Mouse (Mus musculus) G1E (cell line): Measurements from ENCODE around the gene Arid5b. TPM values are rescaled to one million over a fixed set of nuclear protein-coding genes. Genes with fewer than 3 reads are reported as not detected.

Source experiments
- ATAC-seq: 2 replicates; pipeline ENCODE4 v1.8.0; 2016; ENCODE audit warnings: mild to moderate bottlenecking; ENCODE audit not compliant: insufficient number of reproducible peaks, poor library complexity, low FRiP score, severe bottlenecking; ENCODE audit errors: extremely low read depth
- DNase-seq: peaks from one replicate; pipeline ENCODE4 v3.0.0; 2012; ENCODE audit warnings: low spot score
- H3K27me3 ChIP-seq: 2 replicates; pipeline ENCODE4 v1.6.1; 2012; ENCODE audit warnings: mild to moderate bottlenecking, low read length, inconsistent platforms; ENCODE audit not compliant: insufficient read depth
- H3K36me3 ChIP-seq: replicated peaks from 2 replicates; pipeline ENCODE3; 2012; ENCODE audit warnings: mild to moderate bottlenecking, inconsistent platforms
- H3K4me1 ChIP-seq: 2 replicates; pipeline ENCODE4 v1.6.1; 2012; ENCODE audit warnings: low read depth, low read length, inconsistent platforms, mixed read lengths; ENCODE audit not compliant: insufficient read depth
- H3K4me3 ChIP-seq: 2 replicates; pipeline ENCODE4 v1.5.1; 2012; ENCODE audit warnings: low read depth, mild to moderate bottlenecking, inconsistent platforms, low read length, moderate library complexity, mixed read lengths
- H3K9me3 ChIP-seq: replicated peaks from 2 replicates; pipeline ENCODE4 v1.6.1; 2012; ENCODE audit warnings: inconsistent platforms
- CTCF ChIP-seq: IDR thresholded peaks from 2 replicates; pipeline ENCODE4 v1.5.1; 2012; ENCODE audit warnings: low read depth, low read length, inconsistent platforms, mixed read lengths
- GATA1 ChIP-seq: IDR thresholded peaks from 2 replicates; pipeline ENCODE4 v1.6.1; 2012; ENCODE audit warnings: borderline replicate concordance, low read length, inconsistent platforms, mixed read lengths
- GATA2 ChIP-seq: IDR thresholded peaks from 2 replicates; pipeline ENCODE4 v1.6.1; 2012; ENCODE audit warnings: low read depth, low read length, inconsistent platforms, borderline replicate concordance
- POLR2AphosphoS5 ChIP-seq: IDR thresholded peaks from 2 replicates; pipeline ENCODE4 v1.6.1; 2012; ENCODE audit warnings: low read depth, low read length, inconsistent platforms; ENCODE audit not compliant: insufficient replicate concordance
- TAL1 ChIP-seq: conservative IDR thresholded peaks from 2 replicates; pipeline ENCODE4 v1.6.1; 2012; ENCODE audit warnings: low read depth, low read length, inconsistent platforms, mixed read lengths
- polyA plus RNA-seq: library from polyadenylated mRNA; stranded (reverse); fragments of >175 nt; gene quantifications from 2 replicates; pipeline ENCODE4 v1.2.3, GENCODE M21; 2012
- total RNA-seq, 2 experiments: library from RNA; stranded (forward) in 1 of 2; stranded (reverse) in 1 of 2; fragments of 200-1000 nt in 1 of 2; fragments of >200 nt in 1 of 2; fragmentation: Nextera tagmentation in 1 of 2; gene quantifications; 2 replicates each; pipeline ENCODE4 v1.2.3; 2014 to 2017

The Arid5b gene
- total and polyA plus RNA-seq, 3 experiments, result 0.16 TPM; not detected in 2

DNA sequence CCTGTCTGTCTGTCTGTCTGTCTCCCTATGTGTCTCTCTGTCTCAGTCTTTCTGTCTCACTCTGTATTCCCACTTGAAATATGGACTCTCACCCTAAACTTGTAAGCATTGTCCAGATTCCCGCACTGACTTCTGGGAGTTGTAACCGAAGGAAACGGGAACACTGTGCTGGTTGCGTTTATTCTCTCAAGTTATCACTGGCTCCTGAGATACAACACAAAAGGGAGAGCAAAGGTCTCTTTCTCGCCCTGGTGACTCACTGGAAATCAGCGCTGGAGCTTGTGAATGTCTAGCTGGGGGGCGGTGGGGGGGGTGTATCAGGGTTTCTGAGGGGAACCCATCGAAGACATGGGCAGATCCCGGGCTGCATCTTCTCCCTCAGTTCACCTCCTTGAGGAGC is 82.2 kb downstream of the Arid5b start:
- no peak for ATAC-seq
- no peak for TF ChIP-seq GATA1
- no peak for TF ChIP-seq GATA2
- no peak for TF ChIP-seq TAL1
- TF ChIP-seq POLR2AphosphoS5, result no peak
- no peak for TF ChIP-seq CTCF

DNA sequence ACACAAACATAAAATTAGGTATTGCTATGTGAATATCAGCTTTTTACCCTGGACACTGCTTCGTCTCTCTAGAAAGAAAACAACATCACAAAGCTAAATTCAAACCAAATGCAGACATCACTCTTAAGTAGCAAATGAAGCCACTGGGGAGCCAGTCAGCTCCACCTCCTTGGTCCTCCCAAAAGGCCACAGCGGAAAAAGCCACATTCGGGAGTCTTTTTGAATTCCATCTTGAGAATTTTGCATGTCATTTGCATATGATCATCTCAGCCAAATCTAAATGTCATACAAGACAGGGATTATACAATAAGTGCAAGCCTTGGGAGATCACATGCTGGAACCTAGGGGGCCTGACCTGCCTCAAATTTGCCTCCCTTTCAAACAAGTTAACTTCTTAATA is 85.0 kb downstream of the Arid5b start:
- Histone ChIP-seq H3K27me3 (no peaks in the 10 kb centered on the region), H3K9me3 (peaks cover 22% of the 10 kb centered on the region), H3K4me3 (no peak overlapping the region), H3K4me1 (no peaks in the 10 kb centered on the region), H3K36me3 (no peaks in the 10 kb centered on the region)
- ATAC-seq (no peak), DNase-seq (no peak)
- TF ChIP-seq CTCF (no peak), GATA1 (no peak), TAL1 (no peak), POLR2AphosphoS5 (no peak), GATA2 (no peak)

More for the DNA sequence above, 82.2 kb downstream of the Arid5b start:
- DNase-seq, result no peak
- Histone ChIP-seq H3K36me3 (no peaks in the 10 kb centered on the region), H3K9me3 (peaks cover 38% of the 10 kb centered on the region), H3K27me3 (no peaks in the 10 kb centered on the region), H3K4me3 (no peak overlapping the region), H3K4me1 (no peaks in the 10 kb centered on the region)

DNA sequence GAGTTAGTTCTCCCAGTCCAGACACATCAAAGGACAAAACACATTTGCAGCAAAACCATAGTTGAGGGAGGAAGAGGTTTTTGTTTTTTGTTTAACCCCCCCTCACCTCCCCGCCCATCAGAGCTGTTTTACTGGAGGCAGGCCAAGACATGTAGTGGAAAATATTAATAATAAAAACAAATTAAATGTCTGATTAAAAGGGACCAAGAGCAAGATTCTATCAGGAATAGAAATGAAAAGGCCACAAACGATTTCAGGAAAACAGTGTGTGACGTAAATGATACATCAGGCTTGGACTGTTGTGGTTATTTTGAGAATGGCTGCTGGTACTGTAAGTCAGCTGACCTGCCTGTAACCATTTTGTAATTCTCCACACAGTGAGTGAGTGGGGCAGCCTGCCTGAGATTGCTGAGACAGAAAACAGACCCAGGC is 85.7 kb downstream of the Arid5b start:
- H3K36me3 ChIP-seq, result no peaks in the 10 kb centered on the region
- no peak overlapping the region for H3K4me3 ChIP-seq
- H3K9me3 ChIP-seq, result peaks cover 23% of the 10 kb centered on the region
- no peak for DNase-seq
- TF ChIP-seq TAL1, result no peak
- no peak for TF ChIP-seq POLR2AphosphoS5
- no peak for TF ChIP-seq CTCF
- TF ChIP-seq GATA2, result no peak
- no peak for TF ChIP-seq GATA1
- no peak for ATAC-seq
- H3K27me3 ChIP-seq, result no peaks in the 10 kb centered on the region
- H3K4me1 ChIP-seq, result no peaks in the 10 kb centered on the region

DNA sequence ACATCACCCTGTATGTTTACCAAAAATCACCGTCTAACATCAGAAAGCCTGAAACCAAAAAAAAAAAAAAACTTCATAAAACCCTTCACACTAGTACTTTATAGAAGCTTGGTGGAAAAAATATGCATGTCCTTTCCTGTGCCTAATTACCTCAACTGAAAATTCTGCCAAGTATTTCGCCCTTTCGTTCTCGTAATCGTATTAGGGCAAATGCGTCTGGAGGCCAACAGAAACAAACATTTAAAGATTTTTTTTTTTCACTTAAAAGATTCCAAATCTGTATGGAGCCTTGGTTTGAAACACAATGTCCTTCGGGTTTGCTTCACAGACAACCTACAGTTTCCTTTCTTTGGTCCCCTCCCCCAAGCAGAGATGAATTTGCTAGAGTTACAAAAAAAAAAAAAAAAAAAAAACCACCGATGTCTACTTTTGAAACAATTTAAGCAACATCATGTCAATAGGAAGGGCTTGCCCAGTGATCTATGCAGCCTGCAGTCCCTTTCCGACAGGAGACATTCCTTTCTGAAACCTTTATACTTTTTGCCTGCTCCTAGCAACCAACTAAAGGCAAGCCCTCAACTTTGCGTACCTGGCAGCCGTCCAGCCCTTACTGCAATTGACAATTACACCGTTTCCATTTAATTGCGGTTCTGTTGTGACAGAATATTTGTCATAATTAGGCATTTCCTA is 86.7 kb downstream of the Arid5b start:
- H3K4me3 ChIP-seq, result no peak overlapping the region
- no peak for TF ChIP-seq GATA2
- TF ChIP-seq TAL1, result no peak
- TF ChIP-seq CTCF, result no peak
- TF ChIP-seq POLR2AphosphoS5, result no peak
- no peak for TF ChIP-seq GATA1
- no peaks in the 10 kb centered on the region for H3K27me3 ChIP-seq
- H3K9me3 ChIP-seq, result peaks cover 30% of the 10 kb centered on the region
- no peaks in the 10 kb centered on the region for H3K4me1 ChIP-seq
- ATAC-seq (no peak), DNase-seq (no peak)
- H3K36me3 ChIP-seq, result no peaks in the 10 kb centered on the region

DNA sequence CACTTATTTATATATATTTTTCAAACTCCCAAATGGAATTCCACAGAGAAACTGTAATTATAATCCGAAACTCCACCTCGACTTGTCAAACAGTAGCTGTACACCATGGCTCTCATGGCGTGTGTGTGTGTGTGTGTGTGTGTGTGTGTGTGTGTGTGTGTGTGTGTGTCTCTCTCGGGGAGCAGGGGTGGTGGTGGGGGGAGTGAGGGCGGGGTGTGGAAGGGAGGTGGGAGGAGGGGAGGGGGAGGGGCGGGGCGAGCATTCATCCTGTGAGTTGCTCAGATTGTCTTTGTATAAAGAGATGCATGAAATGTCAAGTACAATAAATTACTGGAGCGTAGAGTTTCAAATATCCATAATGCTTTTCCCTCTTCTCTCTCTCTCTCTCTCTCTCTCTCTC is 87.4 kb downstream of the Arid5b start:
- no peaks in the 10 kb centered on the region for H3K36me3 ChIP-seq
- H3K27me3 ChIP-seq, result no peaks in the 10 kb centered on the region
- DNase-seq, result no peak
- H3K9me3 ChIP-seq, result peaks cover 29% of the 10 kb centered on the region
- TF ChIP-seq TAL1 (no peak), GATA2 (no peak), GATA1 (no peak), POLR2AphosphoS5 (no peak)
- ATAC-seq, result no peak
- no peaks in the 10 kb centered on the region for H3K4me1 ChIP-seq
- no peak overlapping the region for H3K4me3 ChIP-seq

DNA sequence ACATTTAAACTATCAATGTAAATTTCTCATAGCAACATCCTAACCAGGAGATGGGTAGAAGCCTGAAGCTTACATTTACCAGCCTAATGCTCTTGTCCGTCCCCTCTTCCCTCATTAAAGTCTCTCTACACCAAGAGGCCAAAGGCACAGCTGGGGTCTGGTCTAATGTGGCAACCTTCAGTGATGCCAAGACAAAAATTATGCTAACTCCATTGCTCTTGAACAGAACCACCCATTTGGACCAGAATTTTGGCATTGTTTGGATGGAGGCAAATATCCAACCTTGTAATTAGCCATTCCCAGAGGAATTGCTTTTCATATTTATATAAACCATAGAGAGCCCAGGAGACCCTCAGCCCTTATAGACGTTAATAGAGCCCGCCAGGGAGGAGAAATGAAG is 88.7 kb downstream of the Arid5b start:
- no peak for DNase-seq
- Histone ChIP-seq H3K9me3 (peaks cover 34% of the 10 kb centered on the region), H3K4me1 (no peaks in the 10 kb centered on the region), H3K27me3 (no peaks in the 10 kb centered on the region), H3K36me3 (no peaks in the 10 kb centered on the region), H3K4me3 (no peak overlapping the region)
- TF ChIP-seq CTCF, result no peak
- TF ChIP-seq POLR2AphosphoS5, result no peak
- TF ChIP-seq TAL1, result no peak
- TF ChIP-seq GATA1, result no peak
- TF ChIP-seq GATA2, result no peak
- ATAC-seq, result no peak

DNA sequence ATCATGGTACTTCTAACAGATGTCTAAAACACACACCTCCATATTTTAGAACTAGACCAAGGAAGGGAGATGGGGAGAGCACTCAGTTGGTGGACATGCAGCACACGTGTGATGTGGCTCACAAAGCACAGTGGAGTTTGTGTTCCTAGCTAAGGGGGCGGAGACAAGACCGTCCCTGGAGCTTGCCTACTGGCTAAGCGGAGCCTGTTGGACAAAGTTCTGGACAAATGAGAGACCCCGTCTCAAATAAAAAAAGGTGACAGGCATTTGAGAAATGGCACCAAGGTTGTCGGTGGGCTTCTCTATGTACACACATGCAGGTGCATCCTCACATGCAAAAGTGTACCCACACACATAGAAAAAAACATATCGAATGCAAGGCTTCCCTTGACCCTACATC is 95.4 kb downstream of the Arid5b start:
- ATAC-seq, result no peak
- Histone ChIP-seq H3K4me3 (no peak overlapping the region), H3K4me1 (no peaks in the 10 kb centered on the region), H3K36me3 (no peaks in the 10 kb centered on the region), H3K9me3 (peaks cover 58% of the 10 kb centered on the region), H3K27me3 (no peaks in the 10 kb centered on the region)
- TF ChIP-seq TAL1, result no peak
- TF ChIP-seq GATA1, result no peak
- TF ChIP-seq CTCF, result no peak
- no peak for TF ChIP-seq GATA2
- no peak for TF ChIP-seq POLR2AphosphoS5
- no peak for DNase-seq
